Mouse (Mus musculus): ENCODE results near the gene Rnf113a2. TPM values are rescaled to one million over a fixed set of nuclear protein-coding genes. Genes with fewer than 3 reads are reported as not detected.

Rnf113a2 gene
- total and polyA plus RNA-seq, 3 experiments = 0.10 to 0.15 TPM; not detected in 1

- H3K9ac ChIP-seq (ENCODE audit: control insufficient read depth, low read depth, low read length, poor library complexity, severe bottlenecking) = no peak overlapping the region
- no peak overlapping the region for H3K4me3 ChIP-seq (ENCODE audit: control insufficient read depth in 1 of 2, insufficient read depth in 1 of 2, low read depth in 2 of 2, low read length in 2 of 2)
- TF ChIP-seq E2F4 (IDR thresholded peaks at IDR 0.05; ENCODE audit: borderline replicate concordance, low read depth, low read length) (no peak), ETS1 (IDR thresholded peaks at IDR 0.05; ENCODE audit: low read depth, low read length) (0 out of 2 replicates have a peak, but pooled peaks have one; percentile 19)
- no peaks in the 10 kb centered on the region for H3K9me3 ChIP-seq (replicated peaks; ENCODE audit: insufficient read depth, low read length)
- no peak overlapping the region for H3K27ac ChIP-seq (ENCODE audit: control insufficient read depth, low read depth, low read length)
- H3K36me3 ChIP-seq (ENCODE audit: control insufficient read depth in 1 of 2, insufficient read depth in 2 of 2, low read length in 2 of 2) = peaks cover 0 to 10% of the 10 kb centered on the region in 2 experiments; a peak in 2 of 4 replicates
- H3K27me3 ChIP-seq (ENCODE audit: control insufficient read depth in 1 of 2, insufficient read depth in 2 of 2, low read length in 2 of 2) = no peaks in the 10 kb centered on the region
- DNase-seq (ENCODE audit: low read depth, low spot score) = peak; percentile 64
- no peaks in the 10 kb centered on the region for H3K79me2 ChIP-seq (ENCODE audit: control insufficient read depth, insufficient read depth, low read length, poor library complexity)
- H3K4me1 ChIP-seq (ENCODE audit: control insufficient read depth in 1 of 2, insufficient read depth in 2 of 2, low read length in 2 of 2) = peaks cover 0 to 8% of the 10 kb centered on the region in 2 experiments; a peak in 3 of 4 replicates
Measured at GRCm38 (mm10) chr12:84384644-84385081, 32.3 kb upstream of the Rnf113a2 start.

GRCm38 (mm10) chr12:84385408-84385807 lies 31.6 kb upstream of the Rnf113a2 start:
- H3K4me1 ChIP-seq (ENCODE audit: control insufficient read depth in 1 of 2, insufficient read depth in 2 of 2, low read length in 2 of 2) = peaks cover 0 to 8% of the 10 kb centered on the region in 2 experiments; a peak in 3 of 4 replicates
- no peak overlapping the region for H3K9ac ChIP-seq (ENCODE audit: control insufficient read depth, low read depth, low read length, poor library complexity, severe bottlenecking)
- no peaks in the 10 kb centered on the region for H3K79me2 ChIP-seq (ENCODE audit: control insufficient read depth, insufficient read depth, low read length, poor library complexity)
- H3K4me3 ChIP-seq (ENCODE audit: control insufficient read depth in 1 of 2, insufficient read depth in 1 of 2, low read depth in 2 of 2, low read length in 2 of 2) = no peak overlapping the region
- no peak for DNase-seq (ENCODE audit: low read depth, low spot score)
- no peaks in the 10 kb centered on the region for H3K27me3 ChIP-seq (ENCODE audit: control insufficient read depth in 1 of 2, insufficient read depth in 2 of 2, low read length in 2 of 2)
- no peaks in the 10 kb centered on the region for H3K9me3 ChIP-seq (replicated peaks; ENCODE audit: insufficient read depth, low read length)
- TF ChIP-seq UBTF (IDR thresholded peaks at IDR 0.05; ENCODE audit: borderline replicate concordance, insufficient read depth, low read depth, low read length) (no peak), MXI1 (IDR thresholded peaks at IDR 0.05; ENCODE audit: low read depth, low read length) (no peak), CTCF (IDR thresholded peaks at IDR 0.05 in 2 of 3, conservative IDR thresholded peaks at IDR 0.05 in 1 of 3; ENCODE audit: control insufficient read depth in 1 of 3, insufficient read depth in 1 of 3, low read depth in 2 of 3, low read length in 3 of 3, poor library complexity in 1 of 3, severe bottlenecking in 1 of 3) (no peak), MYC (IDR thresholded peaks at IDR 0.05; ENCODE audit: low read depth, low read length) (no peak), HCFC1 (IDR thresholded peaks at IDR 0.05; ENCODE audit: low read depth, low read length) (no peak), TCF12 (IDR thresholded peaks at IDR 0.05; ENCODE audit: low read depth, low read length) (no peak), NRF1 (IDR thresholded peaks at IDR 0.05; ENCODE audit: insufficient read depth, low read depth, low read length, poor library complexity, severe bottlenecking) (no peak), SMC3 (IDR thresholded peaks at IDR 0.05; ENCODE audit: low read depth, low read length) (no peak), MYB (IDR thresholded peaks at IDR 0.05; ENCODE audit: low read depth, low read length) (no peak), MEF2A (IDR thresholded peaks at IDR 0.05; ENCODE audit: extremely low read depth, insufficient replicate concordance, low read depth, low read length, poor library complexity, severe bottlenecking) (no peak), TBP (IDR thresholded peaks at IDR 0.05; ENCODE audit: low read depth, low read length) (no peak), RCOR1 (IDR thresholded peaks at IDR 0.05; ENCODE audit: low read depth, low read length) (no peak), GABPA (IDR thresholded peaks at IDR 0.05; ENCODE audit: low read depth, low read length) (no peak), ETS1 (IDR thresholded peaks at IDR 0.05; ENCODE audit: low read depth, low read length) (no peak), USF1 (IDR thresholded peaks at IDR 0.05; ENCODE audit: low read depth, low read length) (no peak), E2F4 (IDR thresholded peaks at IDR 0.05; ENCODE audit: borderline replicate concordance, low read depth, low read length) (no peak), CHD2 (IDR thresholded peaks at IDR 0.05; ENCODE audit: low read length) (no peak), MAZ (IDR thresholded peaks at IDR 0.05; ENCODE audit: low read depth, low read length) (no peak)
- H3K27ac ChIP-seq (ENCODE audit: control insufficient read depth, low read depth, low read length) = no peak overlapping the region
- H3K36me3 ChIP-seq (ENCODE audit: control insufficient read depth in 1 of 2, insufficient read depth in 2 of 2, low read length in 2 of 2) = peaks cover 0 to 10% of the 10 kb centered on the region in 2 experiments; a peak in 2 of 4 replicates

All from MEL (cell line).